Mouse (Mus musculus): ENCODE measurements around the gene Vps37c.

DNA sequence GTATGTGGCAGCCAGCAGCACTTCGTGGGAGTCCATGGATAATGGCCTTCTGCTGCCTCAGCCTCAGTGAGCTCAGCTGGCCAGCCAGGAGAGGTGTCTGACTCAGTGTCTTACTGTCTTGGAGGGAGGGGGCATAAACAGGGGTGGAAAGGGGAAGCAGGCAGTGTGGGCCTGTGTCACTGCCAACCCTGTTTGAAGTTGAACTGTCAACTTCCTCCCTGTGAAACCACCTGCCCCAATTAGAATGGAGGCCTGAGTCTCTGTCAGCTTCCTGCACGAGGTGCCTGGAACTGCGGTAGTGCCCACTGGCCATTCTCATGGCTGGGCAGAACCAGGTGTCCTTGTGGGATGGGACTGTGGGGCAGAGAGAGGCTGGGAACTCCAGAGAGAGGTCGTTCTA, 50.3 kb downstream of the Vps37c start, which contains the start of gene Cd5:
- TF ChIP-seq EP300 (IDR thresholded peaks at IDR 0.05; ENCODE audit: low read depth), result no peak
- TF ChIP-seq CTCF (IDR thresholded peaks at IDR 0.05; ENCODE audit: low read depth), result no peak
